Mouse (Mus musculus) left cerebral cortex, adult 11 months (tissue): ENCODE measurements around the gene Mcrip1.
"Not testable (repeated sequence)": the region's sequence is repeated elsewhere in the genome, so short reads cannot be mapped to it uniquely, and the experiment has no call there.

Source experiments
- DNase-seq: peaks from one replicate; pipeline ENCODE4 v3.0.0; 2022; ENCODE audit warnings: low spot score

Mcrip1 gene

DNA sequence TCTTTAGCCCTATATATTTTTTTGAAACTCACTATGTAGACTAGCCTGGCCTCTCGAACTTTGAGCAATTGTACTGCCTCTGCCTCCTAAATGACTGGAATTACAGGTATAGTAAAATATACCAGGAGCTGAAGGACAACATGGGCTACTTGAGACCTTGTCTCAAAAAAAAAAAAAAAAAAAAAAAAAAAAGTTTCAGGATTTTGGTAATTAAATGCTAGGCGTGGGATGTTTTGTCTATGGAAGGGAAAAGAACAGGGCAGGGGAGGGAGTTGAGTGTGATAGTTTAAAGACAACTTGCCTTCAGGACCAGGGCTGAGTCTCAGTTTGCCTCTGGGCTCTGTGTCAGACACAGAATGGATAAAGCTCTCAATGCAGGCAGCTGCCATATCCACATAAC lies 25.5 kb upstream of the Mcrip1 start:
- no peak for DNase-seq

DNA sequence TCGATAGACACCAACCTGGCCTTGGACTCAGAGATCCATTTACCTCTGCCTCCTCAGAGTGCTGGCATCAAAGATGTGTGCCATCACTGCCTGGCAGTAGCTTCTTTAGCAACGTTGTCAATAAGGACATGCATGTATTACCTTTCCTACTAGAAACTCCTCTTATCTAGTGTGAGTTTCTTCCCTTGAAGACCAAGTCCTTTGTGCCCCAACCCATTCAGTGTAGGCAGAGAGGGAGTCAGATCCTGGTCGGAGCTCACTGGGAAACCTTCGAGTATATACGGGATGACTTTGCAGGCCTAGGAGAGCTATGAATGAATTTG lies 24.7 kb upstream of the Mcrip1 start:
- no peak for DNase-seq

DNA sequence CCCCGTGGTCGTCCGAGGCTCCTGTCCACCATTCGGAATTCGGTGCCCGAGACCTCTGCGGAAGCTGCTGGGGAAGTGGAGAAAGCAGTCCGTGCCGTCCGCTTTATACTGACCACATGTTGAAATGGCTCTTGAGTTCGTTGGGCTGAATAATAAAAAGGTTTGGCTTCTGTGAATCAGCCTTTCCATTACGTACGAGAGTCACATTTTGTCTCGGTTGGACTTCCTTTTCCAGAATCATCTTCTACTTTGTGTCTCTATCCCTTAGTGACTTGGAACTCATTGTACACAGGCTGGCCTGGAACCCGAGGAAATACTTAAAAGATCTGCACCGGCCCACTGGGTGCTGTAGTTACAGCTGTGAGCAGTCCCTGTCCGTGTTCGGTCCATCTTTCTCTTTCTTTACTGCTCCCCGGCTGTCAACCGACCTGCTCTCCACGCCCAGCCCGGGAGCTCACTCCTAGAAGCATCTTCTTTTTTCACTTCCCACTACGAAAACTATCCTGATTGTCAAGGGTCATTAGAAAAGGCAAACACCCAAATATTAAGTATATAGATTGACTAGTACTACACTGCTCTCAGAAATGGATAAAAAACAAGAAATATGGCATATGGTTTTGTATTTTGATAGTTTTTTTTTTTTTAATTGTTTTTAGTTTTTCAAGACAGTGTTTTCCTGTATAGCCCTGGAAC lies 24.2 kb upstream of the Mcrip1 start:
- DNase-seq, result no peak

DNA sequence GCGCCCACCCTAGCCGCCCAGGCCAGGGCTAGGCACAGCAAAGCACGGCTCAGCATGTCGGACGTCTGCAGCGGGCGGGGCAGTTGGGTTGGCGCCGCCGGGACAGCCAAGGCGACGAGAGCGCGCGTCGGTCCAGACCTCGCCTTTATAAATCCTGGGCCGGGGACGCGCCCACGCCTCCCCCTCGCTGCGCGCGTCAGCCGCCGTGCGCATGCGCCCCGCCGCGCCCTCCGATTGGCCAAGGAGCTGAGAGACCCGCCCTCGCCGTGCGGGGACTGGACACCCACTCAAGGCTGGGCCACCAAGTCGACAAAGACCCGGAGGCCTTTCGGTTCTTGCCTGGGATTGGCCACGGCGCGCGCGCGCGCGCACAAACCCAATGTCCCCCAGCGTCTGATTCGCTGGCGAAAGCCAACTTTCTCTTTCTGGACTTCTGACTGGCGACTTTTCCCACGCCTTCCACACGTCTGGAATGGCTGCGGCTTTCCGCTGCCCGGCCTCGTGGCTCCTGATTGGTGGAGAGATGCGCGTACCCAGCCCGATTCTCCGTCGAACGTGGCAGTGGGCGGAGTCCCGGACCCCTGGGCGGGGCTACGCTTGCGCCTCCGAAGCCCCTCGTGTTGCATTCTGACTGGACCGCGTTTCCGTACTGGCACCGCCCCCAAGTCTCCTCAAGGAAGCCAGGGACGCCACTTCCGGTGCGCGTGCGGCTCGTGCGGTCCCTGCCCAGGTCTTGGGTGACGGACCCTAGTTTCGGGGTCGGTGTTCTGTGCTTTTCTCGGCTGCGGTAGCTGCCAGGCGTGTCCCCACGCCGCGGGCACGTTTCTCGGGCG lies 23.4 kb upstream of the Mcrip1 start, which contains the start of gene P4hb:
Gene P4hb, minus strand, starts transcription at position 502 of the 833 bp plus-strand sequence.
- peak; percentile 100 for DNase-seq

DNA sequence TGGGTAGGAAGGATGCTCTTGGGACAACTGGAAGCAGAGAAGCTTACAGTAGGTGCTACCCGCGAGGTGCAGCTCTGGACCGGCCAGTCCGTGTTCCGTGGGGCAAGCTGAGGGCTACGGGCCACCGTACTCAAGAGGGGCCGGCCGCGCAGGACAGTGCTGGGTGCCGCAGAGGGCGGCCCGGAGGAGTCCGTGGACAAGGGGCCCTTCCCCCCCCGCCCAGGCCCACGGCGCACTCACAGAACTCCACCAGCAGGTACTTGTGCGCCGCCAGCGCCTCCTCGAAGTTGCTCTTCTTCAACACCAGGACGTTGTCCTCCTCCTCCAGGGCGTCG lies 22.9 kb upstream of the Mcrip1 start:
- DNase-seq, result no peak

DNA sequence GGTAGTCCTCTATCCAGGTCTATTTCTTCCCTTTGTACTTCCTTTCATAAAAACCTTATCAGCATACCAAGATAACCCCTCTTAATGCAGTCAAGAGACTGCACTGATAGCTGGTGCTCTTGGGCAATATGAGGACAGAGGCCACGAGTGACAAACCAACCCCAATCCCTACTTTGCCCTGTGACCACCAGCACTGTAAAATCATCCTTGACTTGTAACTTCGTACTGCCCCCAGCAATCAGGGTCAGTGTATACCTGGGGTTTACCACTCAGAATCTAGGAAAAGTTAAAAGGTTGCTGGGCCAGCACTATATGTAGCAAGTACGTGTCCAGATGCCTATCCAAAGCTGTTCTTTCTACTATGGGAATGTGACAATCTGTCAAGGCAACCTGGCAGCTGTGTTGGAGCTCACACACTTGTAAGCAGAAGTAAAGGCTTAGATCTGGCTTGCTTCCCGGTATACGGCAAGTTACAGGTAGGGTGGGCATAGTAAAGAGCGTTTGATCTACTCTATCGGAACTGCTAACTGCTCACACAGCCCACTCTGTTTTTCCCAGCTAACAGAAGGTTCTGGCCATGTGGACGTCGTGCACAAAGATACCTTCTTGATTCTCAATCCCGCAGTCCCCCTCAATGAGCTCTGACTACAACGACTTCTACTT lies 22.4 kb upstream of the Mcrip1 start:
- no peak for DNase-seq

DNA sequence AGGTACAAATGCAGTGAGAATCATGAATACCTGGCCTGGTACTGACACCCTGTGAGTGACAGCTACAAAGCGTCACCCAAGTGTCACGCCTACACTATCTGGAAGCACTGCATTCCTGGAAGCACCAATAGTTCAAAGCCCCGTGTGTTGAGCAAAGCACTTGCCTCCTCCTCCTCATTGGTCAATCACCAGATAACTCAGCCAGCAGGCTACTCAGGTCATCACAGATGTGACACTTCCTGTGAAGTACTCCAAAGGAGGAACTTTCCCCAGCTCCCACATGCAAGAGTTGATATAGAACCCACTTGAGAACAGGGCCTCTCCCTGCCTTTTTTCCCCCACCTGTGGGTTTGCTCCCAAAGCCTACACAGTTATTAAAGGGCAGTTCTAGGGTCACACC lies 21.6 kb upstream of the Mcrip1 start:
- no peak for DNase-seq

DNA sequence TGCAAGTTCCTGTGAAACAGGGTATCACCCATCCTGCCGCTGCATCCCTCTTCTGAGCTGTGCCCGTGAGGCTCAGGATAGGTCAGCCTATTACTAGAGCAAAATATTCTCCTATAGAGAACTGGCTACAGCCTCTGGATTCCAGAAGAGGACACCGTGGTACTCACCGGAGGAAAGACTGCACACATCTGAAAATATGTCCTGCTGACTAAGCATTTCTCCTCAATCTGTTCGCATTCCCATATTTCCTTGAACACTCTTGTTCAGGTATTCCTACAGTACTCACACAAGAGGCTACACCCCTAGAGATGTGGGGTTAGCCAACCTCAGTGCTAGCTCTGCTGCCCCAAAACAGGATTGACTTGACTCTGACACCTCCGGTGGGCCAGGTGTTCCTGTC lies 18.8 kb upstream of the Mcrip1 start:
- no peak for DNase-seq

DNA sequence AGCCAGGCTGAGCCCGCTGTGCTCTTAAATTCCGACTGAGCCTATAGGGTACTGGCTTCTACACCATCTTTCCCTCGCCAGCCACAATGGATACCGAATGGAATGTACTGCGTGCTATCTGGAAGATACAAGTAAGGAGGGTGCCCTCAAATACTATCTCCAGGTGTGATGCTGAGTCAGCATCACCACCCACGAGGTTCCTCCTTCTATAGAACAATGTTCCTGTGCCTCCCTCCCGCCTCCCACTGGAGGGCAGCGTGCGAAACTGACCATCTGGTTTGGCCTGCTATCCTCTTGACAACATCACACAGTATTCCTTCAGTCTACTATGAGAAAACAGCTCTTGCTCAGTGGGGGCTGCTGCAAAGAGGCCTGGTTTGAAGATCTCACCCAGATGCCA lies 15.6 kb upstream of the Mcrip1 start:
- no peak for DNase-seq

DNA sequence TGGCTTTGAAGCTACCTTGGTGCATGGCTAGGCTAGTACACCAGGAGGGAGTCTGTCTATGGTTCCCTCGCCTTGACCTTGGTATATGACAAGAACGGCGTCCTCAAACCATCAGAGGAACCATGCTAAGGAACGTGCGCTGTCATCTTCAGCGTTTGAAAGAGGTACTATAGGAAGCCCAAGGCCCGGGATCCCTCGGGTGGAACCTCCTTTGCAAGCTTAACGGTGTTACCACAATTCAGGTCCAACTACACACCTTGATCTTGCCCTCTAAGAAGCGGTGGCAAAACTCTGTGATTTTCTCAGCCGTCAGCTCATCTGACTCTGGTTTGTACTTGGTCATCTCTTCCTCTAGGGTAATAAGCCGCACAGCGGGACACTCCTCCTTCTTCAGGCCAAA lies 13.4 kb upstream of the Mcrip1 start:
- DNase-seq, result no peak

DNA sequence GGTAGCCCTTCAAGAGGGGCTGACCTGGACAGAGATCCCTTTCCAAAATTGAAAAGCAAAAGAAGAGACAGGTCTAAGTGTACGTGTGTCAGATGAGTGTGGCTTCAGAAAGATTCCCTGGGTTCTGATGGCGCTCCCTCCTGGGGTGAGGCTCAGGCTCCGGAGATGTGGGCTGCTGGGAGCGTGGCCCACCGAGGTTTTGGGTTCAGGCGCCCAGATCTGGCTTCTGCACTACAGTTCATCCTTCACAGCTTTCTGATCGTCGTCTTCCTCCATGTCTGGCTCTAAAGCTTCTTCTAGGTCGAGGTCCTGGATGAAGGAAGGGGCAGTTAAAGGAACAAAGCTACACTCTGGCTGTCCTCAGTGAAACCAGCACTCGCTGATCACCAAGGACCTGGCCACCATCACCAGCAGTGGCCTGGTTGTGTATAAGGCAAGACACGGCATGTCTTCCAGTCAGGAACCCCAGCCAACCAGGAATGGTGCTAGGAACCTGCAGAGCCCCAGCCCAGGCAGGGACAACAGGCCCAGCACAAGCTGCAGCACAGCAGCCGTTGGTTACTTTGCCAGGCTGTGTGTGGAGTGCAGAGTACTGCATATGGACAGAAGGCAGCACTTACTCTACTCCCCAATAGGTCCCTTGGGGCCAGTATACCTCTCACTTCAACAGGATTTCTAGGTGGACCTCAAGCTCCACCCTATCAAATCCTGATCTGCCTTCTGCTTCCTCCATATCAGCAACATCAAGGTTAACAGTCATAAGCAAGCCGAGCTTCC lies 11.6 kb upstream of the Mcrip1 start:
- DNase-seq, result no peak

DNA sequence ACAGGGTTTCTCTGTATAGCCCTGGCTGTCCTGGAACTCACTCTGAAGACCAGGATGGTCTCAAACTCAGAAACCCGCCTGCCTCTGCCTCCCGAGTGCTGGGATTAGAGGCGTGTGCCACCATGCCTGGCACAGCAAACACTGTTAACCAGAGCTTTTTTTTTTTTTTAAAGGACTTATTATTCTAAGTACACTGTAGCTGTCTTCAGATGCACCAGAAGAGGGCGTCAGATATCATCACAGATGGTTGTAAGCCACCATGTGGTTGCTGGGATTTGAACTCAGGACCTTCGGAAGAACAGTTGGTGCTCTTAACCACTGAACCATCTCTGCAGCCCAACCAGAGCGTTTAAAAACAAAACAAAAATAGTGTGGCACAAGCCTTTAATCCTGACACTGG lies 9.3 kb upstream of the Mcrip1 start:
- DNase-seq, result not testable (repeated sequence)

DNA sequence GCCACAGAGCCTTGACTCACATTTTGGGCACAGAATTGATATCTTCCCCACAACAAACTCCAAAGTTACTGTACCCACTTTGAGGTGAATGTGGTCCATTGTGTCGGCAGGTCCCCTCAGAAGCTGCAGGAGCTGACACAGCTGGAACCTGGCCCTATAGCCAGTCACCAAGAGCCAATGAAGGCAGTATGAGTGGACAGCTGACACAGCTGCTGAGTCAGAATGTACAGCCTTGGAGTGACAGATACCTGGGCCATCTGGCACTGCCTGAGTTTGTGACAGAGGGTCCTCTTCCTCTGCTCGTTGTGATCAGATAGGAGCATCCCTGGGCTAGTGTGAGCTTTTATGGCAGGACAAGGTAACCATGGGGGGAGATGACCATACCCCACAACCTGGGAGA lies 5.7 kb upstream of the Mcrip1 start:
- DNase-seq, result no peak

DNA sequence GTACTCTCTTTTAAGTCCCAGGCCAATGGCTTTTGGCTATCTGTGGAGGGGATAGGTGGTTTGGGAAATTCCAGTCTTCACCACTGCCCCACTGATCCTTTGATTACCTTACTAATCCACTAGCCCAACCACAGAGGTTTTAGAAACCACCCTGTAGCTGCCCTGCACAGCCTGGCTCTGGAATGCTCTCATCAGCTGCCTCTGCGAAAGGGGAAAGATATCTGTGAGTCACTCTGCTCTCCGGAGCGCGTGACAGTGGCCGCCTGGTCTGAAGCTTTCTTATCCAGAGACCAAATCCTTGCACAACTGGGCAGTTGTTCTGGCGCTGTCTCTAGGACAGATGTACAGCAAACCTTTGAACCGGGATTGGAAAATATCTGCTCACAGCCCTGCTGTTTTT lies 5.3 kb upstream of the Mcrip1 start:
- no peak for DNase-seq

DNA sequence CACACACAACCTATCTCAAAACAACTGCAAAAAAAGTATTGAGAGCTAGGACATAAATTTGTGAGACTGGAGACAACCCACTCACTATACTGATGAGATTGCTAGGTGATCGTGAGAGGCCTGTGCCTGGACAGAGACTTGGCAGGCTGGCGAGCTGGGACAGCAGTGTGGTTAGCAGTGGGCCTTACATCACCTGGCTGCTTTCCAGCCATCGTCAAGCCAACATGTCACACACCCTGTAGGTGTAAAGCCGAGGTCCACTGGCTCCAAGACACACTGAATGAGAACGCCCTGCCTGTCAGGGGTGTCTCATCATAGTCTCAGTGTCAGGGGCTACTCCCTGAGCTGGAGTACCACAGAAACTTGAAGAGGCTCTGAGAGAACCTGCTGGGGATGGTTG lies 3.2 kb upstream of the Mcrip1 start:
- no peak for DNase-seq

DNA sequence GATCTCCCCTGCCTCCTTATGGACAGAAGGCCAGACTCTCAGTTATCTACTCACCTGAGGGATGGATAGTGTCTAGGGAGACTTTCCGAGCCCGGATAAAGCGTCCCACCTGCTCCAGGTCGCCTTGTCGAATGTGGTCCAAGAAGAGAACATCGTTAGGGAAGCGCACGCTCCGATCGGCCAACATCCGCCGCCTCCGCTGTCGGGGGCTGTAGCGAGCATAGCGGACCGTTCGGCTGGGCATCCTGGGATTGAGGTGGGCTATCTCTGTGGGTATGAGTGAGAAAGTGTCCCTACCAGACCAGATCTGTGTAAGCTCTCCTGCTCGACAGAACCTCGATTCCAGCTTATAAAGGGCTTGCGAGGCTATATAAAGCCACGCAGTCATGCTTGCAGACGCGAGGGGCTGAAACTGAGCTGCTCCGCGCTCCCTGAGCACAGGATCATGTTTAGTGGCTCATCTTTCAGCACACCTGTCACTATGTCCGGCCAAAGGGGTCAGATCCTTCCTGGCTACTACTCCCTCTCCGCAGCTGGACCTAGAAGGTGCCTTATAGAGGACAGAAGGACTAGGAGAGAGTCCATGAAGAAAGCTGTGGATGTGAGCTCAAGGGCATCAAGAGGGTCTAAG lies 1.4 kb upstream of the Mcrip1 start, which contains the start of gene Ppp1r27:
Gene Ppp1r27, minus strand, starts transcription at position 323 of the 631 bp plus-strand sequence.
- no peak for DNase-seq

DNA sequence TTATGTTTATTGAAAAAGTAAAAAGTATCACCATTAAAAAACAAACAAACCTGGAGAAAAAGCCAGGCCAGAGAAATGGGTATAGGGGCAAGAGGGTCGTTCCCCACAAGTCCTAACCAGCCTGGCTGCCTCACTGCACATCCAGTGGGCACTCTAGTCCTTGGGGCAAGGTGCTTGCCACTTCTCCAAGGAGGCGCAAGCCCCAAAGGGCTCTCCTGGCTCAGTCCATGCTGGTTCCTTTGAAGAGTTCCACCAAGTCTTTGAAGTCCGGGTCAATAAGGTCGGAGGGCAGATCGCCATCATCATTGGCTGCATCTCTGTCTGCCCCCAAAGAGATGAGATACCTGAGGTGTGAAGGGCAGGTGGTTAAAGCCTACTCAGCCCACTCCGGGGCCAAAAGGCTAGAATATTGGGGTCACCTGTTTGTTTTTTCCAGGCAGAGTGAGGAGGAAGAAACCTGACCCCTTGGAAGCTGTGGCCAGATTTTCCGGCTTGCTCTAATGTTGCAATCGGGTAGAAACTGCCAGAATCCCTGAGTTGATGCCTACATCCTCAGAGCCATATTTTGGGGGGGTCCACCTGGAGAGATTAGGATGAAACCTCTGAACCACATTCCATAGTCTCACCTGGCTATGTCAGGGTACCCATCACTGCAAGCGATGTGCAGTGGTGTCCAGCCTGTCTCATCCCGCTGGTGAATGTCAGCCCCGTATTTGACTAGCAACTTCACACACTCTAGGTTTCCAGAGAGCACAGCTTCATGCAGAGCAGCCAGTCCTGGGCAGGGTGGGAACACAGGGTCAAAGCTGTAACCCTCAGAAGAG lies 671 bp upstream of the Mcrip1 start:
- no peak for DNase-seq

DNA sequence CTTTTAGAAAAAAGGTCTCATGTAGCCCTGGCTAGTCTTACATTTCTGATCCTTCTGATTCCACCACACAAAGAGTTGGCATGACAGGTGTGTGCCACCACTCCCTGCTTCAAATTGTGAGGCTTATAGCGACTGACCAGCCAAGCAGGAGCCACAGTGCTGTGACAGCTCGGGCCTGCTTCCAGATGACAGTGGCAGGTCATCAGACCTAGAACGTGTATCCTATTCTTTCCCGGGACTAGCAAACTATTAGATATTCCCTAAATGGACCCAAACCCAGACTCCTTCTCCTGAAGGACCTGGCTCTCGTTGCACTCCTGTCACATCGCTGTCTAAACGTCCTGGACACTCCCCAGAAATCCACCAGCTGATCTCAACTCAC lies 750 bp downstream of the Mcrip1 start:
- no peak for DNase-seq

DNA sequence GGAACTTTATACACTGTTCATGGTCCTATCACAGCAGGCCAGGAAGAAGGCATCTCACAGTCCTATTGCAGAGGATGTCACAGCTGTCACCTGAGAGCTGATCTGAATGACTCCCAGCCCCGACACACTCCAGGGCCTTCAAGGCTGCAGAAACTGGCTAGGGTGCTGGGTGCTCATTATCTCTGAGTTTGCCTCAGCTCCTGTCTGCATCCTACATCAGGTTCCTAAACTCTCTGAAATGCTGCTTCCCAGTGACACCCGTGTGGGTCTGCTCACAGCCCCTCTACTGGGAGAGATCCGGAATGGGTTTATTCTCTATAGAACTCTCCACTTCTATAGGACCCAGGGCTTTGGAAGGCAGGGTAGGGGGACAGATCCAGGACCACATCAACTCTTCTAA lies 1.3 kb downstream of the Mcrip1 start:
- DNase-seq, result no peak

DNA sequence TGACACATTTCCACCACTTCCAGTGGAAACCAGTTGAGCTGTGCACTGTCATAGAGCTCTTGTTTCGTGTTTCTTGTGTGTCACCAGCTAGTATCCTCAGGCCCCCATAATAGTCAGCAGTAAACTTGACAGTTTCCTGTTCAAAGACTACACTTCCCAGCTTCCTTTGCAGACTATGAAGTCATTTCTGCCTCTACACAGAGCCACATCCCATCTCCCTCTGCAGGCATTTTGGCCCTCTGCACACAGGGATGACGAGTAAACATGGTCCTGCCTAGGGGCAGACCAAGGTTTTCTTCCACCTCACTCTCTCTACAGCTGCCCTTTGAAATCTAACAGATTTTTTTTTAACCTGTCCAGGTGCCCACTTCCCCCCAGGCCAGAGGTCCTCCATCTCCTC lies 2.1 kb downstream of the Mcrip1 start:
- DNase-seq, result no peak

DNA sequence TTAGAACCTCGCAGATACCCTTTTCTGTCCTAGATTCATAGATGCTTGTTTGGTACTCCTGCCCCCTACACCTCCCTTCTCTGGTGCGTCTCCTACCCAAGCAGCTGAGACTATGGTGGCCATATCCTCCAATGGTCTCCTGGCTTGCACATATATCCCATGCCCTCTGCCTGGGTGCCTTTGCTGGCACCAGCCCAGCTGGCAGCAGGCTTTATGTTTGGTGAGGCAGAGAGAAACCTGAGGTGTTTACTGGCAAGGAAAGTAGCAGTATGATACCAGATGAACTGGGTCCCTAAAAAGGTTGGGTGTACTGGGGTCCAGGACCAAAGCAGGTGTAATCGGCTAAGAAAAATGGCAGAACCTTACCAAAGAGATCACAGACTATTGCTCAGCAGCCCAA lies 3.6 kb downstream of the Mcrip1 start:
- no peak for DNase-seq
